Mouse (Mus musculus): ENCODE data around the gene Chil1.

DNA sequence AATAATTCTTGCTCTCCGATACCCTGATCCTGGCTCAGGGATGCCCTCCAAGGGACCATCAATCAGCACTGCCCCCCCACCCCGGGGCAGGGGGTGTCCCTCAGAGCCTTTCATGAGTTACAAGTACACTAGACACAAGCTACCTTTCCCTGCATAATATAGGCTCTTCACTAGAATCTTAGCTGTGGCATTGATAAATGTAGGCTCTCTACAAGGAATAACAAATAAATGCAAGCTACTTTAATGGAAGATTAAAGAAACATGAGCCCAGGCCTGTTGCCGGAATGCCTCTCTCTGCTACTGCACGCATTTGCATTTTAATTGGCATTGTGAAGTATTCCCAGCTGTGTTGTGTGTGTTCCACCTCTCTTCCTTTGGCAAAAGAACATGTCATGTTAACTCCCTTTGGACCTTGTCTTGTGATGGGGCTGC lies 39.6 kb upstream of the Chil1 start:
- TF ChIP-seq MYOD1 (IDR thresholded peaks at IDR 0.05; ENCODE audit: control insufficient read depth in 1 of 3, insufficient read length in 2 of 3, low read depth in 2 of 3), result no peak
- TF ChIP-seq POLR2A (IDR thresholded peaks at IDR 0.05; ENCODE audit: insufficient read length, low read depth), result no peak
- no peak for TF ChIP-seq CEBPB (IDR thresholded peaks at IDR 0.05; ENCODE audit: insufficient read depth, poor library complexity, severe bottlenecking)
- no peak for TF ChIP-seq MAX (IDR thresholded peaks at IDR 0.05; ENCODE audit: low read depth)

Data from myocyte (in vitro differentiated cells).